ENCODE assay signal across 31 mouse cellular contexts in genomic region chr19:58099539-58099938, GRCm38 (mm10).
"Had no signal": no experiment of that assay in that cellular context is flagged by ENCODE, and none has a peak within 500 bp of the region (broad histone marks: within the 10 kb centered on the region; RNA-seq: fewer than 3 reads in every experiment).

No protein-coding gene starts in this region.

- H3K36me3 ChIP-seq: limb, embryonic 10.5 days; limb, embryonic 12.5 days; limb, embryonic 15.5 days; liver, embryonic 12.5 days; liver, embryonic 13.5 days; liver, embryonic 15.5 days; lung, embryonic 15.5 days; midbrain, embryonic 10.5 days; midbrain, embryonic 12.5 days; midbrain, embryonic 13.5 days; midbrain, embryonic 15.5 days; neural tube, embryonic 12.5 days had no signal

- H3K27me3 ChIP-seq: limb, embryonic 12.5 days; limb, embryonic 13.5 days; limb, embryonic 15.5 days; liver, embryonic 12.5 days; liver, embryonic 13.5 days; liver, embryonic 15.5 days; lung, embryonic 15.5 days; midbrain, embryonic 15.5 days; neural tube, embryonic 12.5 days had no signal

- H3K4me2 ChIP-seq: limb, embryonic 12.5 days; limb, embryonic 13.5 days; limb, embryonic 15.5 days; liver, embryonic 11.5 days; liver, embryonic 12.5 days; liver, embryonic 13.5 days; liver, embryonic 15.5 days; lung, embryonic 14.5 days; lung, embryonic 15.5 days; midbrain, embryonic 12.5 days; midbrain, embryonic 13.5 days; midbrain, embryonic 15.5 days; neural tube, embryonic 12.5 days had no signal

- H3K4me1 ChIP-seq: liver, embryonic 12.5 days; liver, embryonic 13.5 days; liver, embryonic 15.5 days; lung, embryonic 15.5 days; midbrain, embryonic 13.5 days; midbrain, embryonic 15.5 days had no signal

- H3K4me3 ChIP-seq: left cerebral cortex, adult 2 months; limb, embryonic 10.5 days; limb, embryonic 12.5 days; limb, embryonic 13.5 days; limb, embryonic 15.5 days; liver, embryonic 12.5 days; liver, embryonic 13.5 days; liver, embryonic 15.5 days; lung, embryonic 15.5 days; megakaryocyte, embryonic 14.5 days; midbrain, embryonic 10.5 days; midbrain, embryonic 12.5 days; midbrain, embryonic 13.5 days; midbrain, embryonic 15.5 days; myocyte; neural tube, embryonic 12.5 days had no signal

- H3K27ac ChIP-seq: left cerebral cortex, adult 2 months; limb, embryonic 10.5 days; limb, embryonic 12.5 days; limb, embryonic 13.5 days; limb, embryonic 15.5 days; liver, embryonic 12.5 days; liver, embryonic 13.5 days; liver, embryonic 14.5 days; liver, embryonic 15.5 days; lung, embryonic 15.5 days; macrophage; midbrain, embryonic 10.5 days; midbrain, embryonic 12.5 days; midbrain, embryonic 13.5 days; midbrain, embryonic 15.5 days; neural tube, embryonic 12.5 days had no signal

- H3K9me3 ChIP-seq: limb, embryonic 10.5 days; limb, embryonic 12.5 days; limb, embryonic 13.5 days; limb, embryonic 15.5 days; liver, embryonic 12.5 days; liver, embryonic 13.5 days; liver, embryonic 15.5 days; lung, embryonic 15.5 days; midbrain, embryonic 10.5 days; midbrain, embryonic 12.5 days; midbrain, embryonic 13.5 days; midbrain, embryonic 15.5 days; neural tube, embryonic 12.5 days had no signal

- DNase-seq: left cerebral cortex, postnatal 4 days; liver; liver, embryonic 13.5 days; liver, postnatal 0 days; lung, adult 18-20 months; lung, adult 2 months; lung, embryonic 14.5 days; lung, postnatal 10 days; lung, postnatal 14 days; lung, postnatal 36 days; lung, postnatal 4 days; midbrain, embryonic 14.5 days had no signal

- H3K9ac ChIP-seq: limb, embryonic 12.5 days; limb, embryonic 13.5 days; limb, embryonic 15.5 days; liver, embryonic 12.5 days; liver, embryonic 13.5 days; liver, embryonic 14.5 days; liver, embryonic 15.5 days; liver, postnatal 0 days; lung, embryonic 14.5 days; lung, embryonic 15.5 days; midbrain, embryonic 12.5 days; midbrain, embryonic 13.5 days; midbrain, embryonic 15.5 days; neural tube, embryonic 12.5 days had no signal

- ATAC-seq: liver, embryonic 12.5 days; liver, postnatal 0 days; lung, postnatal 0 days; midbrain, embryonic 13.5 days; midbrain, embryonic 15.5 days had no signal
